Mouse (Mus musculus): ENCODE measurements at regions not wholly inside any gene's neighbourhood (a gene's known extent, or its start where the extent isn't known, plus 50 kb on each side); places are given as distances from the start of the nearest gene placed in this dataset.

DNA sequence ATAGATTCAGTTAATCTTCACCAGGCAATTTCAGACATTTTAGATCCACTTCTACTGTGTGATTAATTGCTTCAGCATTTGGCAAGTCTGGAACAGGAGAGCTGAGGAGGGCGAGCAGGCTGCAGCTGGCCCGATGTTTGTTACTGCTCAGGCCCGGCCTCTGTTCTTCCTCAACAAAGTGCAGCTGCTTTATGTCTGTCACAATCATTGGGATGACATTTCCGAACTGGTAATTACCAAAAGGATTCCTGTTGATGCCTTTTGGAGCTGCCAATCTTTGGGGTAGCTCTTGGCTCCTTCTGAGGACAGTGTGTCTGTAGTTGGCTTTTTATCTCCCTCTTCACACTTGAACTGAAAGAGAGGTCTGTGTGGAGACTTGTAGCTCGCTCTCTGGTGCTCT, 119.4 kb downstream of the Ndfip2 start:
- Histone ChIP-seq H3K27me3 (ENCODE audit: insufficient read depth, low read length) (no peaks in the 10 kb centered on the region), H3K4me3 (ENCODE audit: low read depth, low read length) (no peak overlapping the region), H3K36me3 (replicated peaks) (no peaks in the 10 kb centered on the region), H3K9me3 (replicated peaks) (peaks cover 15% of the 10 kb centered on the region), H3K4me1 (ENCODE audit: insufficient read depth, low read depth, low read length) (no peaks in the 10 kb centered on the region)
- no peak for DNase-seq (ENCODE audit: low spot score)
- TF ChIP-seq TAL1 (conservative IDR thresholded peaks at IDR 0.05; ENCODE audit: low read depth, low read length) (no peak), GATA1 (IDR thresholded peaks at IDR 0.05; ENCODE audit: borderline replicate concordance, low read length) (no peak), GATA2 (IDR thresholded peaks at IDR 0.05; ENCODE audit: borderline replicate concordance, low read depth, low read length) (no peak), POLR2AphosphoS5 (IDR thresholded peaks at IDR 0.05; ENCODE audit: insufficient replicate concordance, low read depth, low read length) (no peak), CTCF (IDR thresholded peaks at IDR 0.05; ENCODE audit: low read depth, low read length) (no peak)
- ATAC-seq (ENCODE audit: extremely low read depth, insufficient number of reproducible peaks, low FRiP score, poor library complexity, severe bottlenecking) = no peak

DNA sequence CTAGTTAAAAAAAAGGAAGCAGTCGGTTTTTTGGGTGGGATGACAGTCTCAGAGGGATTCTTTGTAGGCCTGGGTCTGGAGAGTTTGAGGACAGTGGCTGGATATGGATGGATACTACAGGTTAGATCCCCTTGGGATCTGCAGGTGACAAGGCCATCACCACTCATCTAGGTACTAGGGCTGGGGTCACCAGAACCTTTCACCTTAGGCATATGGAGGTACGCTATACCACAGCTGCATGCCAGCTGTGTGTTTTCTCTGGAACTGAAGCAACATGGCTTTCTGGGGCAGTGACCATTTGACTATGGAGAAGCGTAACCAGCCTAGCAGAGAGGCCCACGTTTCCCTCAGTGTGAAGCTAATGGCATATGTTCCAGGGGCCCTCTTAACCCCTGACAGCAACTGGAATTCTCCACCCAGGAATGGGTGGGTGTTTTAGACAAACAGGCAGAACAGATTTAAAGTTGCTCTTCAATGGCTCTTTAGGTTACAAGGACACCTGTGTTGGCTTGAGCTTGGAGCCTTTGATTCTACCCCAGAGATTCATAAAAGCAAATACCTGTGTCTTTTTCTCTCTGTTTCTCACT, 118.8 kb downstream of the Ndfip2 start:
- no peak for DNase-seq (ENCODE audit: low spot score)
- Histone ChIP-seq H3K36me3 (replicated peaks) (no peaks in the 10 kb centered on the region), H3K9me3 (replicated peaks) (peaks cover 15% of the 10 kb centered on the region), H3K27me3 (ENCODE audit: insufficient read depth, low read length) (no peaks in the 10 kb centered on the region), H3K4me1 (ENCODE audit: insufficient read depth, low read depth, low read length) (no peaks in the 10 kb centered on the region), H3K4me3 (ENCODE audit: low read depth, low read length) (no peak overlapping the region)
- TF ChIP-seq GATA1 (IDR thresholded peaks at IDR 0.05; ENCODE audit: borderline replicate concordance, low read length) = no peak
- no peak for TF ChIP-seq CTCF (IDR thresholded peaks at IDR 0.05; ENCODE audit: low read depth, low read length)
- TF ChIP-seq GATA2 (IDR thresholded peaks at IDR 0.05; ENCODE audit: borderline replicate concordance, low read depth, low read length) = no peak
- TF ChIP-seq POLR2AphosphoS5 (IDR thresholded peaks at IDR 0.05; ENCODE audit: insufficient replicate concordance, low read depth, low read length) = no peak
- no peak for TF ChIP-seq TAL1 (conservative IDR thresholded peaks at IDR 0.05; ENCODE audit: low read depth, low read length)
- no peak for ATAC-seq (ENCODE audit: extremely low read depth, insufficient number of reproducible peaks, low FRiP score, poor library complexity, severe bottlenecking)

DNA sequence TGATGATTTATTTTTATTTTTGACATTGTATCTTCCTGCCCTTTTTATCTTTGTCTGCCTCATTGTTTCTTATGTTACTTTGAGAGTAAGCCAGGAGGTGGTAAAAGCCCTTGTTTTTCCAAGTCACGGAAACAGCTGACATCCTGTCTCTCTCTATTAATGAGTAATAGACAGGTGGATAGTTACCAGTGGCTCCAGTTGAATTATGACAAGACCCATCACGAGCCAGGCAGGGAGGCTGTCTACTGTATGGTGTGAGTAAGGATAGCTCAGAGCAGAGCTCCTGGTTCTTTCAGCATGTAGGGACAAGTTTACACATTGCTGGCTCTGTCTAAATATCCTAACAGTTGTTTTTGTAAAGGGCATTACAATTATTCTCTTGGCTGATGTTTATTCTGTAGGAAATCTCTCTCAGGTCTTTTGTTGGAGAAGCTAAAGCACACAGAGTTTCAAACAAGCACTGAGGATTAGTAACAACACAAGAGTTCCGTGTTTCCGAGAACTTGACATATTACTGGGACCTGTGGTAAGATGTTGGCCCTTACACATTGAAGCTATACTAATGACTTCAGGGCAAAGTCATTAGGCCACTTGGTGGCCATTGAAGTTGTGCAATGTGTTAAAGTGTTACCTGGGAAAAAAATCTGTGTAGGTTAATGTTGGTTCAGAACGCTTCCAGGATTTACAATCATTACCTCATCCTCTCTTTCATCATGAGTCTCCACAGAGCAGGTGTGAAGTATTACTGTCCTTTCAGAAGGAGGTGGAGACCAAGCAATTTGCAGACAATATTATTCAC, 111.5 kb downstream of the Ndfip2 start:
- ATAC-seq (ENCODE audit: extremely low read depth, insufficient number of reproducible peaks, low FRiP score, poor library complexity, severe bottlenecking) = no peak
- TF ChIP-seq GATA1 (IDR thresholded peaks at IDR 0.05; ENCODE audit: borderline replicate concordance, low read length) = no peak
- no peak for TF ChIP-seq TAL1 (conservative IDR thresholded peaks at IDR 0.05; ENCODE audit: low read depth, low read length)
- Histone ChIP-seq H3K9me3 (replicated peaks) (peaks cover 14% of the 10 kb centered on the region), H3K36me3 (replicated peaks) (no peaks in the 10 kb centered on the region), H3K4me1 (ENCODE audit: insufficient read depth, low read depth, low read length) (no peaks in the 10 kb centered on the region), H3K4me3 (ENCODE audit: low read depth, low read length) (no peak overlapping the region), H3K27me3 (ENCODE audit: insufficient read depth, low read length) (no peaks in the 10 kb centered on the region)
- DNase-seq (ENCODE audit: low spot score) = no peak

DNA sequence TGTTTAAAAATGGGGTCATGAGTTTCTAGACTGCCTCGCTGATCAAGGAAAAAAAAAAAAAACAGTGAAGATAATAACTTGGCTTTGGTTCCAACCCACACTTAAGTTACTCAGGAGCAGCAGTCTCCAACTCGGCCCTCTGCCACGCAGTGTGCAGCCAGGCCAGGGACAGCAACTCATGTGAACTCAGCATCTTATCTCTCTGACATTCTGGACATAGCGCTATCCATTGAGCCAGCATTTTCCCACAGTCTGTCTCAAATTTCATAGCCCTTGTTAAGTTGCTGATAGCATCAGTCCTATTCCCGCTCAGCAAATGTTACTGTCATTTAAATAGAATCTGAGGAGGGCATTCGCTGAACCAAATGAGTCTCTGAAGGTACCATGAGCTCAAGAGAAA, 102.2 kb downstream of the Ndfip2 start:
- no peaks in the 10 kb centered on the region for H3K27me3 ChIP-seq (ENCODE audit: insufficient read depth, low read length)
- H3K9me3 ChIP-seq (replicated peaks) = peaks cover 21% of the 10 kb centered on the region
- ATAC-seq (ENCODE audit: extremely low read depth, insufficient number of reproducible peaks, low FRiP score, poor library complexity, severe bottlenecking) = no peak
- TF ChIP-seq TAL1 (conservative IDR thresholded peaks at IDR 0.05; ENCODE audit: low read depth, low read length) (no peak), CTCF (IDR thresholded peaks at IDR 0.05; ENCODE audit: low read depth, low read length) (no peak), GATA2 (IDR thresholded peaks at IDR 0.05; ENCODE audit: borderline replicate concordance, low read depth, low read length) (no peak), POLR2AphosphoS5 (IDR thresholded peaks at IDR 0.05; ENCODE audit: insufficient replicate concordance, low read depth, low read length) (no peak), GATA1 (IDR thresholded peaks at IDR 0.05; ENCODE audit: borderline replicate concordance, low read length) (no peak)
- H3K4me1 ChIP-seq (ENCODE audit: insufficient read depth, low read depth, low read length) = no peaks in the 10 kb centered on the region
- no peaks in the 10 kb centered on the region for H3K36me3 ChIP-seq (replicated peaks)
- H3K4me3 ChIP-seq (ENCODE audit: low read depth, low read length) = no peak overlapping the region
- no peak for DNase-seq (ENCODE audit: low spot score)

DNA sequence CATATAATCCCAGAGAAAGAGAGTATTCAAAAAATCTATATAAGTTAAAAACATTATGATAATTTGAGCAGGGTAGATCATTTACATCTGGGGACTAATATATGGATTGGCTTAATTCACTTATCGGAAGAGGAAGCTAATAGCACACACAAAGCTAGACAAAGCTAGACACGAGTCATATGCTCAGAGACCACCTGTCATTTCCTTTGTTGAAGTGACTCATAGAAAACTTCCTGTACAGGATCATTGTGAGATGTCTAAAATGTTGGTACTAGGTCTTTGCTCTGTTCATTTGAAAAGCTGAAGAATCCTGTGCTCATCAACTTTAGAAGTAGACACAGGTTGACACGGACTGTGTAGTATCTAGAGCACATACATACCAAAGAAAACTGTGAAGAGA, 101.5 kb downstream of the Ndfip2 start:
- H3K36me3 ChIP-seq (replicated peaks) = no peaks in the 10 kb centered on the region
- no peaks in the 10 kb centered on the region for H3K4me1 ChIP-seq (ENCODE audit: insufficient read depth, low read depth, low read length)
- ATAC-seq (ENCODE audit: extremely low read depth, insufficient number of reproducible peaks, low FRiP score, poor library complexity, severe bottlenecking) (no peak), DNase-seq (ENCODE audit: low spot score) (no peak)
- TF ChIP-seq POLR2AphosphoS5 (IDR thresholded peaks at IDR 0.05; ENCODE audit: insufficient replicate concordance, low read depth, low read length) (no peak), TAL1 (conservative IDR thresholded peaks at IDR 0.05; ENCODE audit: low read depth, low read length) (no peak), GATA1 (IDR thresholded peaks at IDR 0.05; ENCODE audit: borderline replicate concordance, low read length) (no peak)
- H3K27me3 ChIP-seq (ENCODE audit: insufficient read depth, low read length) = no peaks in the 10 kb centered on the region
- no peak overlapping the region for H3K4me3 ChIP-seq (ENCODE audit: low read depth, low read length)
- H3K9me3 ChIP-seq (replicated peaks) = peaks cover 19% of the 10 kb centered on the region
